Comparison of ENCODE assay signal across 22 mouse cellular contexts in genomic region chr1:179337529-179337928, GRCm38 (mm10).
A peak's percentile ranks its signal among the peaks of the same experiment; 100 is the strongest.
DNase-seq lines count a peak whose midpoint lies in the region; ATAC-seq and TF ChIP-seq lines count a peak whose summit lies in the region.
"Had no signal": no experiment of that assay in that cellular context is flagged by ENCODE, and none has a peak within 500 bp of the region (broad histone marks: within the 10 kb centered on the region; RNA-seq: fewer than 3 reads in every experiment).

No protein-coding gene starts in this region.

- ATAC-seq in hindbrain, embryonic 12.5 days (ENCODE audit: low FRiP score): no peak
- peak; percentile 41; the same call in 1 of the 2 replicates for ATAC-seq in lung, embryonic 14.5 days (ENCODE audit: insufficient read depth)
- no peak for ATAC-seq in midbrain, embryonic 12.5 days (ENCODE audit: low FRiP score, low read depth)
- 0 out of 2 replicates have a peak, but pooled peaks have one; percentile 25 for ATAC-seq in midbrain, embryonic 16.5 days
- ATAC-seq in liver, postnatal 0 days: no peak
- ATAC-seq in megakaryocyte progenitor cell, adult 5-6 weeks (replicated peaks; ENCODE audit: poor library complexity): no peak
- ATAC-seq: CD4-positive, CD25-positive, alpha-beta regulatory T cell, adult 4 months; forebrain, embryonic 15.5 days had no signal

- 87% methylated on average over 5 of the region's 5 CpGs for WGBS in hindbrain, embryonic 12.5 days
- WGBS in hindbrain, embryonic 10.5 days: 90% methylated on average over 5 of the region's 5 CpGs
- 81% methylated on average over 5 of the region's 5 CpGs for WGBS in lung, embryonic 14.5 days
- WGBS in midbrain, embryonic 12.5 days: 88% methylated on average over 5 of the region's 5 CpGs
- WGBS in midbrain, embryonic 16.5 days: 85% methylated on average over 5 of the region's 5 CpGs
- 87% methylated on average over 5 of the region's 5 CpGs for WGBS in liver, postnatal 0 days (ENCODE audit: insufficient replicate concordance)

- H3K27ac ChIP-seq in hindbrain, embryonic 12.5 days: peak overlapping the region; percentile 78
- H3K27ac ChIP-seq in hindbrain, embryonic 10.5 days: no peak overlapping the region
- no peak overlapping the region for H3K27ac ChIP-seq in lung, embryonic 14.5 days (ENCODE audit: low read depth)
- peak overlapping the region; percentile 54 for H3K27ac ChIP-seq in midbrain, embryonic 12.5 days (replicated peaks)
- H3K27ac ChIP-seq in midbrain, embryonic 16.5 days (ENCODE audit: low read length): no peak overlapping the region
- H3K27ac ChIP-seq in liver, postnatal 0 days (ENCODE audit: low read depth): no peak overlapping the region
- H3K27ac ChIP-seq: embryonic facial prominence, embryonic 12.5 days; forebrain, embryonic 15.5 days; heart, embryonic 10.5 days had no signal

- H3K9ac ChIP-seq in hindbrain, embryonic 12.5 days: no peak overlapping the region
- no peak overlapping the region for H3K9ac ChIP-seq in lung, embryonic 14.5 days
- no peak overlapping the region for H3K9ac ChIP-seq in midbrain, embryonic 12.5 days (replicated peaks)
- H3K9ac ChIP-seq in midbrain, embryonic 16.5 days (ENCODE audit: low read depth, low read length): no peak overlapping the region
- no peak overlapping the region for H3K9ac ChIP-seq in liver, postnatal 0 days (replicated peaks)
- H3K9ac ChIP-seq: embryonic facial prominence, embryonic 12.5 days; forebrain, embryonic 15.5 days had no signal

- no peak for TF ChIP-seq EP300 in liver, postnatal 0 days (IDR thresholded peaks at IDR 0.05; ENCODE audit: low read depth)

- H3K27me3 ChIP-seq in hindbrain, embryonic 12.5 days: no peaks in the 10 kb centered on the region
- no peaks in the 10 kb centered on the region for H3K27me3 ChIP-seq in hindbrain, embryonic 10.5 days (ENCODE audit: insufficient read depth, poor library complexity, severe bottlenecking)
- no peaks in the 10 kb centered on the region for H3K27me3 ChIP-seq in lung, embryonic 14.5 days (ENCODE audit: insufficient read depth, low read length)
- H3K27me3 ChIP-seq in midbrain, embryonic 12.5 days: no peaks in the 10 kb centered on the region
- no peaks in the 10 kb centered on the region for H3K27me3 ChIP-seq in midbrain, embryonic 16.5 days (ENCODE audit: control insufficient read depth, insufficient read depth, low read depth, low read length)
- no peaks in the 10 kb centered on the region for H3K27me3 ChIP-seq in liver, postnatal 0 days (ENCODE audit: insufficient read depth, low read length)
- H3K27me3 ChIP-seq: embryonic facial prominence, embryonic 12.5 days; forebrain, embryonic 15.5 days had no signal

- H3K36me3 ChIP-seq in hindbrain, embryonic 12.5 days: no peaks in the 10 kb centered on the region
- H3K36me3 ChIP-seq in hindbrain, embryonic 10.5 days: no peaks in the 10 kb centered on the region
- H3K36me3 ChIP-seq in lung, embryonic 14.5 days (ENCODE audit: insufficient read depth): no peaks in the 10 kb centered on the region
- no peaks in the 10 kb centered on the region for H3K36me3 ChIP-seq in midbrain, embryonic 12.5 days
- no peaks in the 10 kb centered on the region for H3K36me3 ChIP-seq in midbrain, embryonic 16.5 days (ENCODE audit: control insufficient read depth, insufficient read depth, low read length)
- no peaks in the 10 kb centered on the region for H3K36me3 ChIP-seq in liver, postnatal 0 days (replicated peaks; ENCODE audit: insufficient read depth, low read length)
- H3K36me3 ChIP-seq: embryonic facial prominence, embryonic 12.5 days; forebrain, embryonic 15.5 days; heart, embryonic 10.5 days had no signal

- no peak for DNase-seq in hindbrain, embryonic 10.5 days (ENCODE audit: low spot score)
- peak; percentile 5 for DNase-seq in lung, embryonic 14.5 days
- no peak for DNase-seq in lung, postnatal 10 days
- DNase-seq in liver, postnatal 0 days: no peak
- DNase-seq: adrenal gland, postnatal 14 days; B cell, adult 2 months; cerebellum, adult 11-12 months; cerebellum, adult 9-10 months; cerebellum, postnatal 25 days; gastrocnemius, postnatal 36 days; heart, adult 11 months; heart, postnatal 10 days; heart, postnatal 4 days had no signal

- no peak overlapping the region for H3K4me2 ChIP-seq in hindbrain, embryonic 12.5 days (replicated peaks)
- H3K4me2 ChIP-seq in lung, embryonic 14.5 days: no peak overlapping the region
- H3K4me2 ChIP-seq in midbrain, embryonic 12.5 days (replicated peaks): no peak overlapping the region
- H3K4me2 ChIP-seq in midbrain, embryonic 16.5 days (ENCODE audit: low read length): no peak overlapping the region
- H3K4me2 ChIP-seq in liver, postnatal 0 days (ENCODE audit: low read depth, low read length): no peak overlapping the region
- H3K4me2 ChIP-seq: embryonic facial prominence, embryonic 12.5 days; forebrain, embryonic 15.5 days had no signal

- no peak for TF ChIP-seq CTCF in lung, embryonic 14.5 days (IDR thresholded peaks at IDR 0.05; ENCODE audit: low read depth)
- no peak for TF ChIP-seq CTCF in liver, postnatal 0 days (IDR thresholded peaks at IDR 0.05; ENCODE audit: low read depth)

- peaks cover 17% of the 10 kb centered on the region for H3K4me1 ChIP-seq in hindbrain, embryonic 12.5 days
- H3K4me1 ChIP-seq in hindbrain, embryonic 10.5 days (replicated peaks): no peaks in the 10 kb centered on the region; the same call in 1 of the 2 replicates
- H3K4me1 ChIP-seq in lung, embryonic 14.5 days (ENCODE audit: insufficient read depth): no peaks in the 10 kb centered on the region
- H3K4me1 ChIP-seq in midbrain, embryonic 12.5 days: peaks cover 9% of the 10 kb centered on the region; the same call in 1 of the 2 replicates
- H3K4me1 ChIP-seq in midbrain, embryonic 16.5 days (ENCODE audit: control insufficient read depth, insufficient read depth, low read length): peaks cover 18% of the 10 kb centered on the region
- H3K4me1 ChIP-seq in liver, postnatal 0 days (ENCODE audit: insufficient read depth): no peaks in the 10 kb centered on the region
- H3K4me1 ChIP-seq: forebrain, embryonic 15.5 days; heart, embryonic 10.5 days had no signal

- H3K4me3 ChIP-seq in hindbrain, embryonic 12.5 days: no peak overlapping the region
- no peak overlapping the region for H3K4me3 ChIP-seq in hindbrain, embryonic 10.5 days
- H3K4me3 ChIP-seq in lung, embryonic 14.5 days (ENCODE audit: low read depth, low read length): no peak overlapping the region
- no peak overlapping the region for H3K4me3 ChIP-seq in midbrain, embryonic 12.5 days
- no peak overlapping the region for H3K4me3 ChIP-seq in midbrain, embryonic 16.5 days (ENCODE audit: low read depth, low read length)
- no peak overlapping the region for H3K4me3 ChIP-seq in liver, postnatal 0 days (ENCODE audit: low read depth, low read length)
- H3K4me3 ChIP-seq: embryonic facial prominence, embryonic 12.5 days; forebrain, embryonic 15.5 days; heart, embryonic 10.5 days had no signal

- H3K9me3 ChIP-seq in hindbrain, embryonic 12.5 days (replicated peaks): no peaks in the 10 kb centered on the region
- no peaks in the 10 kb centered on the region for H3K9me3 ChIP-seq in hindbrain, embryonic 10.5 days
- H3K9me3 ChIP-seq in lung, embryonic 14.5 days (ENCODE audit: low read depth, low read length): no peaks in the 10 kb centered on the region
- H3K9me3 ChIP-seq in midbrain, embryonic 12.5 days: no peaks in the 10 kb centered on the region
- no peaks in the 10 kb centered on the region for H3K9me3 ChIP-seq in midbrain, embryonic 16.5 days (replicated peaks; ENCODE audit: control insufficient read depth, low read length, poor library complexity, severe bottlenecking)
- H3K9me3 ChIP-seq in liver, postnatal 0 days (ENCODE audit: low read length): no peaks in the 10 kb centered on the region
- H3K9me3 ChIP-seq: embryonic facial prominence, embryonic 12.5 days; forebrain, embryonic 15.5 days; G1E; heart, embryonic 10.5 days had no signal

Comparison
In these comparisons a context has a peak if more than half of its experiments do, and no peak if none do; other contexts are left out.
1. ATAC-seq: peak in lung, embryonic 14.5 days (single experiment) and midbrain, embryonic 16.5 days (single experiment); none in hindbrain, embryonic 12.5 days (single experiment), midbrain, embryonic 12.5 days (single experiment), liver, postnatal 0 days (single experiment) and megakaryocyte progenitor cell, adult 5-6 weeks (single experiment).
2. H3K27ac ChIP-seq: peak in hindbrain, embryonic 12.5 days (single experiment) and midbrain, embryonic 12.5 days (single experiment); none in hindbrain, embryonic 10.5 days (single experiment), lung, embryonic 14.5 days (single experiment), midbrain, embryonic 16.5 days (single experiment) and liver, postnatal 0 days (single experiment).